Mouse (Mus musculus): ENCODE data around the gene Limk2. TPM values are rescaled to one million over a fixed set of nuclear protein-coding genes. Genes with fewer than 3 reads are reported as not detected.
A peak's percentile ranks its signal among the peaks of the same experiment; 100 is the strongest.

The Limk2 gene
- 69.3 and 73.9 TPM in 2 replicates for polyA plus RNA-seq (2015; fragmentation: Nextera tagmentation; extraction: Ambion mirVana)

GRCm38 (mm10) chr11:3408997-3409732 lies at the start of gene Limk2:
Gene Limk2 (minus strand): TSS chr11:3409189.
- DNase-seq (ENCODE audit: low spot score) = peak; percentile 96
- Histone ChIP-seq H3K36me3 (ENCODE audit: control insufficient read depth, insufficient read depth, low read length) (no peaks in the 10 kb centered on the region), H3K9ac (ENCODE audit: low read length) (peak within 1 kb of the TSS; percentile 75), H3K4me2 (replicated peaks; ENCODE audit: low read depth) (peak within 1 kb of the TSS; percentile 61), H3K9me3 (ENCODE audit: control insufficient read depth, low read length) (no peaks in the 10 kb centered on the region), H3K27me3 (ENCODE audit: control insufficient read depth, insufficient read depth, low read length) (no peaks in the 10 kb centered on the region), H3K4me3 (ENCODE audit: low read depth, low read length) (peak within 1 kb of the TSS; percentile 67), H3K27ac (replicated peaks) (peak within 1 kb of the TSS; percentile 72), H3K4me1 (replicated peaks; ENCODE audit: control insufficient read depth, insufficient read depth) (peaks cover 4% of the 10 kb centered on the region; the same call in 1 of the 2 replicates)
- peak; percentile 95 for ATAC-seq (ENCODE audit: low FRiP score, low TSS enrichment)
- WGBS = 3% methylated on average over 45 of the region's 45 CpGs
- TF ChIP-seq CTCF (IDR thresholded peaks at IDR 0.05; ENCODE audit: low read depth) = peak; percentile 94
- TF ChIP-seq EP300 (optimal IDR thresholded peaks at IDR 0.05) = peak; percentile 51

- no peaks in the 10 kb centered on the region for H3K9me3 ChIP-seq (ENCODE audit: control insufficient read depth, low read length)
- H3K27me3 ChIP-seq (ENCODE audit: control insufficient read depth, insufficient read depth, low read length) = no peaks in the 10 kb centered on the region
- no peak overlapping the region for H3K4me2 ChIP-seq (replicated peaks; ENCODE audit: low read depth)
- WGBS = 74% methylated on average over 10 of the region's 13 CpGs
- no peak overlapping the region for H3K4me3 ChIP-seq (ENCODE audit: low read depth, low read length)
- no peak for TF ChIP-seq CTCF (IDR thresholded peaks at IDR 0.05; ENCODE audit: low read depth)
- H3K27ac ChIP-seq (replicated peaks) = no peak overlapping the region
- peak; percentile 72 for ATAC-seq (ENCODE audit: low FRiP score, low TSS enrichment)
- no peaks in the 10 kb centered on the region for H3K36me3 ChIP-seq (ENCODE audit: control insufficient read depth, insufficient read depth, low read length)
- DNase-seq (ENCODE audit: low spot score) = peak; percentile 49
- no peak overlapping the region for H3K9ac ChIP-seq (ENCODE audit: low read length)
- H3K4me1 ChIP-seq (replicated peaks; ENCODE audit: control insufficient read depth, insufficient read depth) = no peaks in the 10 kb centered on the region
Measured at GRCm38 (mm10) chr11:3458428-3459104, 49.6 kb upstream of the Limk2 start.

GRCm38 (mm10) chr11:3456354-3456753 lies 47.4 kb upstream of the Limk2 start:
- H3K9me3 ChIP-seq (ENCODE audit: control insufficient read depth, low read length) = no peaks in the 10 kb centered on the region
- H3K27ac ChIP-seq (replicated peaks) = no peak overlapping the region
- 25% methylated on average over 1 of the region's 1 CpGs for whole genome bisulfite sequencing
- H3K9ac ChIP-seq (ENCODE audit: low read length) = no peak overlapping the region
- DNase-seq (ENCODE audit: low spot score) (peak; percentile 71), ATAC-seq (ENCODE audit: low FRiP score, low TSS enrichment) (no peak)
- no peak overlapping the region for H3K4me2 ChIP-seq (replicated peaks; ENCODE audit: low read depth)
- H3K4me1 ChIP-seq (replicated peaks; ENCODE audit: control insufficient read depth, insufficient read depth) = no peaks in the 10 kb centered on the region
- no peaks in the 10 kb centered on the region for H3K27me3 ChIP-seq (ENCODE audit: control insufficient read depth, insufficient read depth, low read length)
- H3K36me3 ChIP-seq (ENCODE audit: control insufficient read depth, insufficient read depth, low read length) = no peaks in the 10 kb centered on the region
- TF ChIP-seq CTCF (IDR thresholded peaks at IDR 0.05; ENCODE audit: low read depth) (peak; percentile 85), EP300 (optimal IDR thresholded peaks at IDR 0.05) (no peak)
- no peak overlapping the region for H3K4me3 ChIP-seq (ENCODE audit: low read depth, low read length)

- DNase-seq (ENCODE audit: low spot score) (no peak), ATAC-seq (ENCODE audit: low FRiP score, low TSS enrichment) (no peak)
- no peaks in the 10 kb centered on the region for H3K4me1 ChIP-seq (replicated peaks; ENCODE audit: control insufficient read depth, insufficient read depth)
- H3K9ac ChIP-seq (ENCODE audit: low read length) = no peak overlapping the region
- no peaks in the 10 kb centered on the region for H3K36me3 ChIP-seq (ENCODE audit: control insufficient read depth, insufficient read depth, low read length)
- no peaks in the 10 kb centered on the region for H3K27me3 ChIP-seq (ENCODE audit: control insufficient read depth, insufficient read depth, low read length)
- 94% methylated on average over 3 of the region's 3 CpGs for WGBS
- no peak overlapping the region for H3K4me3 ChIP-seq (ENCODE audit: low read depth, low read length)
- no peaks in the 10 kb centered on the region for H3K9me3 ChIP-seq (ENCODE audit: control insufficient read depth, low read length)
- TF ChIP-seq EP300 (optimal IDR thresholded peaks at IDR 0.05) (no peak), CTCF (IDR thresholded peaks at IDR 0.05; ENCODE audit: low read depth) (no peak)
- no peak overlapping the region for H3K4me2 ChIP-seq (replicated peaks; ENCODE audit: low read depth)
- no peak overlapping the region for H3K27ac ChIP-seq (replicated peaks)
Measured at GRCm38 (mm10) chr11:3454506-3454905, 45.5 kb upstream of the Limk2 start.

- no peaks in the 10 kb centered on the region for H3K27me3 ChIP-seq (ENCODE audit: control insufficient read depth, insufficient read depth, low read length)
- H3K4me2 ChIP-seq (replicated peaks; ENCODE audit: low read depth) = peak overlapping the region; percentile 87
- H3K27ac ChIP-seq (replicated peaks) = no peak overlapping the region
- no peaks in the 10 kb centered on the region for H3K4me1 ChIP-seq (replicated peaks; ENCODE audit: control insufficient read depth, insufficient read depth)
- H3K4me3 ChIP-seq (ENCODE audit: low read depth, low read length) = peak overlapping the region; percentile 79; the same call in 1 of the 2 replicates
- H3K36me3 ChIP-seq (ENCODE audit: control insufficient read depth, insufficient read depth, low read length) = no peaks in the 10 kb centered on the region
- no peaks in the 10 kb centered on the region for H3K9me3 ChIP-seq (ENCODE audit: control insufficient read depth, low read length)
- TF ChIP-seq CTCF (IDR thresholded peaks at IDR 0.05; ENCODE audit: low read depth) (peak; percentile 68), EP300 (optimal IDR thresholded peaks at IDR 0.05) (no peak)
- 0 out of 2 replicates have a peak overlapping the region, but pooled peaks have one; percentile 89 for H3K9ac ChIP-seq (ENCODE audit: low read length)
- ATAC-seq (ENCODE audit: low FRiP score, low TSS enrichment) (no peak), DNase-seq (ENCODE audit: low spot score) (peak; percentile 43)
- 39% methylated on average over 6 of the region's 6 CpGs for WGBS
Measured at GRCm38 (mm10) chr11:3453467-3453866, 44.5 kb upstream of the Limk2 start.

- Histone ChIP-seq H3K9ac (ENCODE audit: low read length) (peak overlapping the region; percentile 89), H3K27ac (replicated peaks) (peak overlapping the region; percentile 96), H3K4me3 (ENCODE audit: low read depth, low read length) (peak overlapping the region; percentile 79), H3K27me3 (ENCODE audit: control insufficient read depth, insufficient read depth, low read length) (no peaks in the 10 kb centered on the region), H3K4me2 (replicated peaks; ENCODE audit: low read depth) (peak overlapping the region; percentile 87), H3K4me1 (replicated peaks; ENCODE audit: control insufficient read depth, insufficient read depth) (no peaks in the 10 kb centered on the region), H3K36me3 (ENCODE audit: control insufficient read depth, insufficient read depth, low read length) (no peaks in the 10 kb centered on the region), H3K9me3 (ENCODE audit: control insufficient read depth, low read length) (no peaks in the 10 kb centered on the region)
- ATAC-seq (ENCODE audit: low FRiP score, low TSS enrichment) (peak; percentile 8), DNase-seq (ENCODE audit: low spot score) (peak; percentile 41)
- TF ChIP-seq CTCF (IDR thresholded peaks at IDR 0.05; ENCODE audit: low read depth) (no peak), EP300 (optimal IDR thresholded peaks at IDR 0.05) (no peak)
- 0% methylated on average over 9 of the region's 9 CpGs for WGBS
Measured at GRCm38 (mm10) chr11:3452769-3453168, 43.8 kb upstream of the Limk2 start.

Data from stomach, postnatal 0 days (tissue).